Mouse (Mus musculus): ENCODE measurements around the gene Sh3tc1.

The Sh3tc1 gene

GRCm38 (mm10) chr5:35739536-35740278, at the start of gene Sh3tc1:
TSS of gene Sh3tc1 (minus strand) at chr5:35739987.
- DNase-seq, result peak; percentile 87 to 91

- no peak for DNase-seq
Observed at GRCm38 (mm10) chr5:35788719-35789118, 48.9 kb upstream of the Sh3tc1 start.

DNA sequence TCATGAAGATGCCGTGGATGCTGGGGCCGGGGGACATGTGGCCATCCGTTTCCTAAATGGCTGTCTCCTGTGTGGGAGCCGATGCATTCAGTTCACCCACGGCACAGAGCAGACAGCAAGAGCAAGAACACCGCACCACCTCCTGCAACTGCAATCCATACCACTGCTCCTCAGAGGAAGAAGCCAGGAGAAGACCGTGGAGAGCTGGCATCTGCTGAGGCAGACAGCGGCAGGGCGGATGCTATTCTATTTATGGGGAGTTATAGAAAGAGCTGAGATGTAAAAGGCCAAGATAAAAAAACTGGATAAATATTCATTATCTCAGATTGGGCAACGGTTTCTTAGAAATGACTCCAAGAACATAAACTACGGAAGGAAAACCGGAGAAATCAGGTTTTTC, 48.1 kb upstream of the Sh3tc1 start:
- DNase-seq, result no peak

GRCm38 (mm10) chr5:35785853-35786252, 46.1 kb upstream of the Sh3tc1 start:
- DNase-seq, result no peak

DNA sequence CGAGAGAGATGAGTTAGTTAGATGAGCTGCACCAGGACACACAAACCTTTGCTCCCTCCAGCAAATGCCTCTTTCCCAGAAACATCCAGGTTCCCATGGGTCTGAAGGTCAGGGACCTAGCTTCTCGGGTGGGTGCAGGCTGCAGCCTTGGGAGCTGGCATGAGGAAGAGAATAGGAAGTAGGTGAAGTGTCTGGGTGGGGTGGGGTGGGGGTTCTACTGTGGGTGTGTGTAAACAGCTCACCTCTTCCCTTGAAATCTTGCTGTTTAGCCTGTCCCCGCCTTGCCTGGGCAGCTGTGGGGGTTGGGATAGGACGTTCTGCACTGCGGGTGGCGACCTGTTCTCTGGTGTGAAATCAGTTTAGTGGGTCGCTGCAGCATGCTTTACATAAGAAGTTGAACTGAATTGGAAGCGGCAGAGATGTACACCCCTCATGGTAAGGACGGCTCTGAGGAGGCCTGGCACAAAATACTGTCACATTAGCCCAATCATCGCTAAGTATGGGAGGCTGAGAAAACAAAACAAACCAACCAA, 42.9 kb upstream of the Sh3tc1 start:
- no peak for DNase-seq

DNA sequence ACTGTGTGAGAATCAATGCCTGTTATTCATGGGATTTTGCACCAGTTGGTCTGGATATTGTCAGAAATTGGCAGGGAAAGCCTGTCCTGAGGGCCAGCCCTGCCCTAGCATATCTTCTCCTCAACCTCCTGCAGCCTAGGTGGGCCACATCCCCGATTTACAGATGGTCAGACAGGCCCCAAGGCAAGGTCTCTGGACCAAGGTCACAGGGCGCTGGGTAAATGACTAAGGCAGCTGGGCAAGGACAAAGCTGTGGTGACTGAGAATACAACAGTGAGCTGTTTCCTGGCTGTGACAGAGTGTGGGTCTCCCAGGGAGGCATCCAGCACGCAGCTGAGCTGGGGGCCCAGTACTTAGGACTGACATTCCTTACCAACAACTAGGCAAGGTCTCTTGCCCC, 41.3 kb upstream of the Sh3tc1 start:
- no peak for DNase-seq

- DNase-seq, result no peak
Observed at GRCm38 (mm10) chr5:35774137-35774424, 34.3 kb upstream of the Sh3tc1 start.

GRCm38 (mm10) chr5:35773274-35774136, 33.7 kb upstream of the Sh3tc1 start:
- no peak for DNase-seq

GRCm38 (mm10) chr5:35770891-35771663, 31.3 kb upstream of the Sh3tc1 start:
- no peak for DNase-seq

DNA sequence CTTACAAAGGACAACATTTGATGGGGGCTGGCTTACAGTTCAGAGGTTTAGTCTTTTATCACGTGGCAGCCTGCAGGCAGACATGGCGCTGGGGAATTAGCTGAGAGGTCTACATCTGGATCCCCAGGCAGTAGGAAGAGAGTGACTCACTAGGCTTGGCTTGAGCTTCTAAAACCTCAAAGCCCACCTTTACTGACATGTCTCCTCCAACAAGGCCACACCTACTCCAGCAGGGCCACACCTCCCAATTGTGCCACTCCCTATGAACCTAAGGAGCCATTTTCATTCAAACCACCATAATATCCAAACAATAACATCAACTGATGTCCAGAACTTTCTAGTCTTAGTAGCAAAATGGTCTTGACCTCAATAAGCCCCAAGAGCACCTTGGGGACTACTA, 30.5 kb upstream of the Sh3tc1 start:
- DNase-seq, result no peak

GRCm38 (mm10) chr5:35768997-35769396, 29.2 kb upstream of the Sh3tc1 start:
- DNase-seq, result no peak

GRCm38 (mm10) chr5:35768525-35768924, 28.7 kb upstream of the Sh3tc1 start:
- no peak for DNase-seq

DNA sequence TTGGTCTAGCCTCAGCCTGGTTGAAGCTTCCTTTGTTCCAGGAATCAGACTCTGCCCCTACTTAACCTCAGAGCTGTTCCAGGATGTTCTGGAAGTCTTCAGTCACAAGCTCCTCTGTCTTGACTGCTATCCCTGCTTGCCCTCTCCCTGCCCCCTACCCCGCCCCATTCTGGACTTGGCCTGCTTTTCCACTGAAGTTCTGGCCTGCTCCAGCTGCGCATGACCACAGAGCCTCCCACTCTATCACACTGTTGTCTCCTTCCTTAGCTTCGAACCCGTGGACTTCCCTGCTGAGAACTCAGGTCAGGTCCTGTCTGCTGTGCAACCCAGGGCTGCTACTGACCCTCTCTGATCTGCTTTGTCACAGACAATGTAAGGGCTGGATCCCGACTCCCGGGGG, 26.1 kb upstream of the Sh3tc1 start:
- DNase-seq, result peak in 1 of 2 experiments; percentile 14

DNA sequence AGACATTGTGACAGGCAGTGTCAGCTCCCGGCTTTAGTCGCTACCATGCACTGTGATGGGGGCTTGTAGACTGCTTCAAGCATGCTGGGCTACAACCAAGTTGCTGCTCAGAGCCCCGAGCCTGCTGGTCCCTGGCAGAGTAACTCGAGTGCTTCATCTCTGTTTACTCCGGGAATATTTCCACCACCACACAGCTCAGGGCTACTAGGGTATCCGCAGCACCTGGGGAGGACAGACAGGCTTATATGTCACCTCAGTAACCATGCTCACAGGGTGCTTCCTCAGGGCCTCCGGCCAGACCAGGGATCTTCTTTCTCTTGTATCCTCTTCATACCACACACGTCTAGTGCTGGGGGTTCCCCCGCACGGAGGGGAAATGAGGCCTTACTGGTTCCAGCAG, 23.1 kb upstream of the Sh3tc1 start:
- no peak for DNase-seq

DNA sequence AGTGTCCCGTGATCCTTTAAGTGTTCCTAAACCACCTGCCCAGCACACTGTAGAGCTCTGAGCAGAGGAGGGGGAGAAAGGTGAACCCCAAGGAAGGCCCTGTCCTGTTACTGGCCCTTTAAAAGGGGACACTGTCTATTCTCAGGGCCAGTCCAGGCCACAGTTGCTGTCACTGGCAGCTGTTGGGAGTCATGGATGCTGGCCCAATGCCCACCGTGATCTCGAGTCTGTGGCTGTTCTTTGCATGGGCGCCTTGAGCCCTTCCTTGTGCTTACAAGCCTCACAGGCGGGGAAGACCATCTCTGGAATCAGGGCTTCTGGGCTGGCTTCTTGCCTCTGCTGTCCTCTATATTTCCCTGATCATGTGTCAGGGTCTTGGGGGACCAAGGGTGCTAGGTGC, 22.6 kb upstream of the Sh3tc1 start:
- DNase-seq, result peak; percentile 35 to 39

- DNase-seq, result no peak
Observed at GRCm38 (mm10) chr5:35761323-35761722, 21.5 kb upstream of the Sh3tc1 start.

- peak in 1 of 2 experiments; percentile 23 for DNase-seq
Observed at GRCm38 (mm10) chr5:35758081-35759053, 18.6 kb upstream of the Sh3tc1 start.

DNA sequence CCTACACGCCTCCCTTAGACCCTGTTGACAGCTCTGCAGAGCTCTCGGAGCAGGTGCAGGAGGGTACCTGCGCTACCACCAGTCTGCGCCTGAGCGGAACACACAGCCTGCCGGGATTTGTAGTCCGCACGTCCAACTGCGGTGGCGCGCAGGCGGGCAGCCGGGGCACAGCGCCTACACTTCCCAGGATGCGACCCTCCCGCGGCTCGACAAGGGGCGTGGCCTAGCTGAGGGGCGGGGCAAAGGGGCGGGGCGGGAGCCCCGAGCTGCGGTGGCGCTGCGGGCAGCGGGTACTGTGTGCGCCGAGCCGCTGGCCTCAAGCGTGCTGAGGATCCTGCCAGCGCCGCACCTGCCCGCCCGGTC, 17.8 kb upstream of the Sh3tc1 start, which contains the start of gene Ablim2:
Ablim2 (plus strand) TSS at position 242 of the 363 bp plus-strand sequence.
- DNase-seq, result peak; percentile 94 to 95

DNA sequence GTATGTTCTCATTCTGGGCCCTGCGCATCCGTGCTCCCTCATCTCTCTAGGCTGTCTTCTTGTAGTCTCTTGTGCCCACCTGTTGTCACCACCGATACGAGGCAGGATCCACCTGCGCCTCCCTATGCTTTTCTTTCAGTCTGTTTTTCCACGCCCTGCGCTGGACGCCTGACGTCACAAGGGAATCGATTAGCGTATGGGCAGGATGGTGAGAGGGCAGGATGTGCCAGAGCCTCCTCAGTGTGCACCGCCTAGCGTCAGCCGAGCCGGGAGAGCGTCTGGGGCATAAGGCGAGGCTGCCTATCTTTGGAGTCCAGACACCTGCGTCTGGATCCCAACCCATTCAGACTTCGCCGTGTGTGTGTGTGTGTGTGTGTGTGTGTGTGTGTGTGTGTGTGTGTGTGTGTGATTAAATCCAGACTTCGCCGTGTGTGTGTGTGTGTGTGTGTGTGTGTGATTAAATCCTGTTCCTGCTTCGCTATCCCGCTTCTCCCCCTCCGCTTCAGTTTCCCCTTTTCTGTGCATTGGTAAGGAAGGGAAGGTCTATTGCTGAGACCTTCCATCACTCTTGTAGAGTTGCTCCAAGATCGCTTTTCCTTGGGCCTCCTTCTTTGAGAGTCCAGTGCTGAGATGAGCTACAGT, 17.3 kb upstream of the Sh3tc1 start:
- peak; percentile 38 for DNase-seq

DNA sequence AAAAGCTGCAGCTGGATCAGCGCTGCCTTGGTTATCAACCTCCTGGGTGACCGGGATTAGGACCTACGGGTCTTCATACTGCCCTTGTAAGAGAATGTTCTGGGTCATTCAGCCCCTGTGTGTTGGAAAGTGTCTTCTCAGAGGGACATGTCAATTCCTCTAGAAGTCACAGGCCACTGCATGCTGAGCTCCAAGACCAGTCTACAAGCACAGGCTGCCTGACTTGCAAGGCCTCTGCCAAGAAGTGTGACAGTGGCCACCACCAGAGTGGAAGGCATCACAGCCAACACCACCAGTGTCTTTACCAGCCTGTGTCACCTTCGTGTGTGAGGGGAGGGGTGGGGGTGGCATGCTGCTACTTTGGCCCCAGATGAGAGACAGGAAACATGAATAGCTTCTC, 16.2 kb upstream of the Sh3tc1 start:
- no peak for DNase-seq

GRCm38 (mm10) chr5:35755131-35755733, 15.4 kb upstream of the Sh3tc1 start:
- DNase-seq, result peak; percentile 65 to 71
